Mouse (Mus musculus): ENCODE measurements at regions not wholly inside any gene's neighbourhood (a gene's known extent, or its start where the extent isn't known, plus 50 kb on each side); places are given as distances from the start of the nearest gene placed in this dataset.

GRCm38 (mm10) chr12:107753022-107753421 lies 250.4 kb downstream of the Bcl11b start:
- Histone ChIP-seq H3K4me1 (replicated peaks; ENCODE audit: control insufficient read depth, insufficient read depth, low read length) (peaks cover 17% of the 10 kb centered on the region), H3K9ac (ENCODE audit: low read depth, low read length) (no peak overlapping the region), H3K9me3 (ENCODE audit: control insufficient read depth) (no peaks in the 10 kb centered on the region), H3K4me2 (replicated peaks; ENCODE audit: low read depth) (0 out of 2 replicates have a peak overlapping the region, but pooled peaks have one; percentile 30), H3K27me3 (replicated peaks; ENCODE audit: control insufficient read depth, insufficient read depth, low read length) (no peaks in the 10 kb centered on the region), H3K27ac (ENCODE audit: low read depth, low read length) (0 out of 2 replicates have a peak overlapping the region, but pooled peaks have one; percentile 7), H3K4me3 (ENCODE audit: low read depth, low read length) (no peak overlapping the region), H3K36me3 (ENCODE audit: control insufficient read depth, insufficient read depth) (no peaks in the 10 kb centered on the region)
- no peak for TF ChIP-seq CTCF (IDR thresholded peaks at IDR 0.05; ENCODE audit: low read depth)
- WGBS: 38% methylated on average over 8 of the region's 8 CpGs
- peak; percentile 68 for ATAC-seq

DNA sequence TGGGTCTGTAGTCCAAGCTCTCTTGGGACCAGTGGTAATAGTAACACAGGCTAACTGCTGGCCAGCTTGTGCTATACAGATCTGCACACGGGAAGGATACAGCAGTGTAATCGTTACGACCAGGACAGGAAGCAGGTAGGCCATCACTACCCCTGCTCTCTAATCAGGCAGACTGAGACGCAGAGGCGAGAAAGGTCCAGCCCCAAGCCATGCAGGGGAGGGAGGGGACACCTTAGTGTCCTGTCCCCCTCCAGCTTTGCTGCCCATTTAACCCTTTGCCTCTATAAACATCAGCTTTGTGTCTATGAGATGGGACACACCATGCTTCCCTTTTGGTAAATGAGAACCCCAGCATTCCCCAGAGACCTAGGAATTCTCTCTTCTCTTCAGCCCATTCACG lies 249.9 kb downstream of the Bcl11b start:
- H3K4me1 ChIP-seq (replicated peaks; ENCODE audit: control insufficient read depth, insufficient read depth, low read length): peaks cover 17% of the 10 kb centered on the region
- TF ChIP-seq CTCF (IDR thresholded peaks at IDR 0.05; ENCODE audit: low read depth): no peak
- 58% methylated on average over 6 of the region's 6 CpGs for WGBS
- 0 out of 2 replicates have a peak overlapping the region, but pooled peaks have one; percentile 7 for H3K27ac ChIP-seq (ENCODE audit: low read depth, low read length)
- H3K9me3 ChIP-seq (ENCODE audit: control insufficient read depth): no peaks in the 10 kb centered on the region
- no peak overlapping the region for H3K4me3 ChIP-seq (ENCODE audit: low read depth, low read length)
- no peak for ATAC-seq
- H3K9ac ChIP-seq (ENCODE audit: low read depth, low read length): no peak overlapping the region
- no peaks in the 10 kb centered on the region for H3K27me3 ChIP-seq (replicated peaks; ENCODE audit: control insufficient read depth, insufficient read depth, low read length)
- H3K36me3 ChIP-seq (ENCODE audit: control insufficient read depth, insufficient read depth): no peaks in the 10 kb centered on the region
- H3K4me2 ChIP-seq (replicated peaks; ENCODE audit: low read depth): no peak overlapping the region

DNA sequence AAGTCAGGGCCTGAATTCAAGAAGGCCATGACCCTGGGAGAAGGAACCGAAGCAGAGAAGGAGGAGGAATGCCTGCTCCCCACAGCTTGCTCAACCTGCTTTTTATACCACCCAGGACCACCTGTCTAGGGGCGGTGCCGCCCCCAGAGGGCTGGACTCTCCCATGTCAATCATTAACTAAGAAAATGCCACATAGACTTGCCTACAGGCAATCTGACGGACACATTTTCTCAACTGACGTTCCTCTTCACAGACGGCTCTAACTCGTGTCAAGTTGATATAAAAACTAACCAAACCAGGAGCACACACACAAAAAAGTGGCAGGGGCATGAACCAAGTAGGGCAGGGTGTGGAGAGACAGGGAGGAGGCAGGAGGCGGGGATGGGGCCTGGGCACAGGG lies 248.5 kb downstream of the Bcl11b start:
- H3K9ac ChIP-seq (ENCODE audit: low read depth, low read length): no peak overlapping the region
- no peaks in the 10 kb centered on the region for H3K36me3 ChIP-seq (ENCODE audit: control insufficient read depth, insufficient read depth)
- TF ChIP-seq CTCF (IDR thresholded peaks at IDR 0.05; ENCODE audit: low read depth): no peak
- WGBS: 41% methylated on average over 8 of the region's 8 CpGs
- ATAC-seq: peak; percentile 26
- no peaks in the 10 kb centered on the region for H3K27me3 ChIP-seq (replicated peaks; ENCODE audit: control insufficient read depth, insufficient read depth, low read length)
- H3K9me3 ChIP-seq (ENCODE audit: control insufficient read depth): no peaks in the 10 kb centered on the region
- peak overlapping the region; percentile 50 for H3K27ac ChIP-seq (ENCODE audit: low read depth, low read length)
- no peak overlapping the region for H3K4me3 ChIP-seq (ENCODE audit: low read depth, low read length)
- peak overlapping the region; percentile 32; the same call in 1 of the 2 replicates for H3K4me2 ChIP-seq (replicated peaks; ENCODE audit: low read depth)
- H3K4me1 ChIP-seq (replicated peaks; ENCODE audit: control insufficient read depth, insufficient read depth, low read length): peaks cover 17% of the 10 kb centered on the region

GRCm38 (mm10) chr12:107755820-107756517 lies 247.4 kb downstream of the Bcl11b start:
- Histone ChIP-seq H3K4me3 (ENCODE audit: low read depth, low read length) (no peak overlapping the region), H3K27ac (ENCODE audit: low read depth, low read length) (no peak overlapping the region), H3K4me2 (replicated peaks; ENCODE audit: low read depth) (no peak overlapping the region), H3K9ac (ENCODE audit: low read depth, low read length) (no peak overlapping the region), H3K27me3 (replicated peaks; ENCODE audit: control insufficient read depth, insufficient read depth, low read length) (no peaks in the 10 kb centered on the region), H3K9me3 (ENCODE audit: control insufficient read depth) (no peaks in the 10 kb centered on the region), H3K36me3 (ENCODE audit: control insufficient read depth, insufficient read depth) (no peaks in the 10 kb centered on the region), H3K4me1 (replicated peaks; ENCODE audit: control insufficient read depth, insufficient read depth, low read length) (peaks cover 13% of the 10 kb centered on the region)
- WGBS: 80% methylated on average over 13 of the region's 13 CpGs
- ATAC-seq: no peak
- no peak for TF ChIP-seq CTCF (IDR thresholded peaks at IDR 0.05; ENCODE audit: low read depth)

- Histone ChIP-seq H3K4me2 (replicated peaks; ENCODE audit: low read depth) (no peak overlapping the region), H3K9ac (ENCODE audit: low read depth, low read length) (no peak overlapping the region), H3K4me3 (ENCODE audit: low read depth, low read length) (no peak overlapping the region), H3K36me3 (ENCODE audit: control insufficient read depth, insufficient read depth) (no peaks in the 10 kb centered on the region), H3K27ac (ENCODE audit: low read depth, low read length) (no peak overlapping the region), H3K27me3 (replicated peaks; ENCODE audit: control insufficient read depth, insufficient read depth, low read length) (no peaks in the 10 kb centered on the region), H3K9me3 (ENCODE audit: control insufficient read depth) (no peaks in the 10 kb centered on the region), H3K4me1 (replicated peaks; ENCODE audit: control insufficient read depth, insufficient read depth, low read length) (peaks cover 13% of the 10 kb centered on the region)
- ATAC-seq: no peak
- WGBS: 56% methylated on average over 10 of the region's 10 CpGs
- no peak for TF ChIP-seq CTCF (IDR thresholded peaks at IDR 0.05; ENCODE audit: low read depth)
These were observed 246.2 kb downstream of the Bcl11b start for GRCm38 (mm10) chr12:107757184-107757583.

DNA sequence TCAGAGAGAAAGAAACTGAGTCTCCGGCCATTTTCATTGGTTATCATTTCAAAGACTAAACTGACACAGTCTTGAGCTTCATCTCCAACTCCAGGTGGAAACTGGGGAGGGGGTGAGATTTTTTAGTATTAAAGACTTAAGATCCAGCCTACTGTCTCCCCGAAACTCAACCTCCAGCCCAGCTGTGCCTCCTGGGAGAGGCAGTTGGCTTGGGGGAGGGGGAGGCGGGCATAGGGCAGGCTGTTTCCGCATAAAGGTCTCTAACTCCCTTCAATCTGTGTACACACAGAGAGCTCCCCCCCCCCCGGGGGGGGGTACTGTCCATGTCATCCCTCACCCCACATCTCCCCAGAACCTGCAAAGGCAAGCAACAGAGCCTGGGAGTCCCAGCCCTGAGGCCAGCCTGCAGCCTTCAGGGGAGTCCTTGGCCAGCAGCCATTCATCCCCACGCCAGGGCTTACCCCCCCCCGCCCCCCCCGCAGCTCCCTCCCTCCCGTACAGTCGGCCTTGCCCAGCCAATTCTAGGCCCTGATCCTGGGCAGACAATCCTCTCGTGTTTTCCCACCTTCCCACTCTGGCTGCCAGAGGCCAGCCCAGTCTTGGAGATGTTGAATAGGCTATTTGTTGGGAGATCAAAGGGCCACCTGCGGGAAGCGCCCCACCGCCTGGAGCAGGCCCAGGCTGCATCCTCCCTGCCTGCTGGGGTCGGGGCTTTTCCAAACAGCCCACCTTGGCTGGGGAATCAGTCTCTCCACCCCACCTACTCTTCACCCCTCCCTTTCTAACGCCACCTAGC lies 245.2 kb downstream of the Bcl11b start:
- WGBS: 21% methylated on average over 16 of the region's 16 CpGs
- Histone ChIP-seq H3K9ac (ENCODE audit: low read depth, low read length) (no peak overlapping the region), H3K4me1 (replicated peaks; ENCODE audit: control insufficient read depth, insufficient read depth, low read length) (peaks cover 16% of the 10 kb centered on the region; the same call in 1 of the 2 replicates), H3K9me3 (ENCODE audit: control insufficient read depth) (no peaks in the 10 kb centered on the region), H3K27me3 (replicated peaks; ENCODE audit: control insufficient read depth, insufficient read depth, low read length) (no peaks in the 10 kb centered on the region), H3K4me2 (replicated peaks; ENCODE audit: low read depth) (no peak overlapping the region), H3K27ac (ENCODE audit: low read depth, low read length) (no peak overlapping the region), H3K36me3 (ENCODE audit: control insufficient read depth, insufficient read depth) (no peaks in the 10 kb centered on the region), H3K4me3 (ENCODE audit: low read depth, low read length) (no peak overlapping the region)
- peak; percentile 64 for ATAC-seq
- peak; percentile 26 for TF ChIP-seq CTCF (IDR thresholded peaks at IDR 0.05; ENCODE audit: low read depth)
